Mouse (Mus musculus): ENCODE measurements around the gene Stxbp4.

DNA sequence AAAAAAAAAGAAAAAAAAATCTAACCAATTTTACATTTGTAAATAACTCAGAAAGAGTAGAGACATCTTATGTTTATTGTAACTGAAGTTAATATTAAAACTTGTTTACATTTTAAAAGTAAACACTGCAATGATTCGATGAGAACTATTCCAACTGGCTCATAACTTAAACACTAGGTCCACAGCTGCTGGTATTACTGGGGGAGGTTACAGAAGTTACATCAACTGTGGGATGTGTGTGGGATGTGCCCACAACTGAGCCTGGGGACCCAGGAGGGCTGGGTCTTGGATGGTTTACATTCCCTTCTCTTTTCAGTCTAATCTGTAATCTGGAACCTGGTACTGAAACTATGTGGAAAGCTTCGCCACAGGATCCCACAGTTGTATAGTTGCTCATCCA, 34.8 kb downstream of the Stxbp4 start:
- TF ChIP-seq CTCF (IDR thresholded peaks at IDR 0.05; ENCODE audit: borderline replicate concordance, insufficient read depth, low read length) = no peak
- no peak for TF ChIP-seq POLR2A (IDR thresholded peaks at IDR 0.05; ENCODE audit: low read depth, low read length)

All from embryonic fibroblast, embryonic 13.5 days (primary cell).